Mouse (Mus musculus) small intestine, adult 2 months (tissue): ENCODE data around the gene Ndrg3. TPM values are rescaled to one million over a fixed set of nuclear protein-coding genes. Genes with fewer than 3 reads are reported as not detected.
"Not testable (repeated sequence)": the region's sequence is repeated elsewhere in the genome, so short reads cannot be mapped to it uniquely, and the experiment has no call there.

Experiments
- H3K27ac ChIP-seq: fragments of 200-500 bp; 2 replicates; pipeline ENCODE4 v1.5.1; 2012; ENCODE audit warnings: low read depth, low read length, control low read depth, inconsistent platforms; ENCODE audit not compliant: insufficient read depth
- H3K27me3 ChIP-seq: fragments of 200-500 bp; 2 replicates; pipeline ENCODE4 v1.6.1; 2012; ENCODE audit warnings: mild to moderate bottlenecking, moderate library complexity, low read length, inconsistent platforms; ENCODE audit not compliant: control insufficient read depth, insufficient read depth
- H3K36me3 ChIP-seq: fragments of 200-500 bp; 2 replicates; pipeline ENCODE4 v1.6.1; 2012; ENCODE audit warnings: mild to moderate bottlenecking, low read length, control low read depth, inconsistent platforms; ENCODE audit not compliant: control insufficient read depth, insufficient read depth
- H3K4me1 ChIP-seq: fragments of 200-500 bp; 2 replicates; pipeline ENCODE4 v1.6.1; 2012; ENCODE audit warnings: low read length, inconsistent platforms, mixed read lengths; ENCODE audit not compliant: control insufficient read depth, insufficient read depth, insufficient read length
- H3K4me3 ChIP-seq: fragments of 200-500 bp; 2 replicates; pipeline ENCODE4 v1.5.1; 2012; ENCODE audit warnings: low read depth, mild to moderate bottlenecking, control low read depth, inconsistent platforms, low read length, moderate library complexity
- CTCF ChIP-seq: fragments of 200-500 bp; IDR thresholded peaks from 2 replicates; pipeline ENCODE4 v1.5.1; 2012; ENCODE audit warnings: low read depth, mild to moderate bottlenecking, control low read depth, inconsistent platforms, low read length, moderate library complexity, mixed read lengths; ENCODE audit not compliant: insufficient replicate concordance, insufficient read length; ENCODE audit errors: extremely low read depth
- POLR2A ChIP-seq: fragments of 200-500 bp; IDR thresholded peaks from 2 replicates; pipeline ENCODE4 v1.6.1; 2012; ENCODE audit warnings: low read depth, mild to moderate bottlenecking, control low read depth, inconsistent platforms, low read length, moderate library complexity
- WGBS: fragments of 180-500 bp; shearing (Covaris S2); methylation state at CpG from one replicate; pipeline ENCODE4 v1.1.7; 2018; 5-methylcytosine and 5-hydroxymethylcytosine counted together
- polyA plus RNA-seq: library from polyadenylated mRNA; depleted of rRNA; stranded (reverse); fragments of >200 nt; gene quantifications from 2 replicates; pipeline ENCODE4 v1.2.3, GENCODE M21; 2012; rRNA removed

Gene Ndrg3
- polyA plus RNA-seq, 1 experiment = 41.0 TPM

DNA sequence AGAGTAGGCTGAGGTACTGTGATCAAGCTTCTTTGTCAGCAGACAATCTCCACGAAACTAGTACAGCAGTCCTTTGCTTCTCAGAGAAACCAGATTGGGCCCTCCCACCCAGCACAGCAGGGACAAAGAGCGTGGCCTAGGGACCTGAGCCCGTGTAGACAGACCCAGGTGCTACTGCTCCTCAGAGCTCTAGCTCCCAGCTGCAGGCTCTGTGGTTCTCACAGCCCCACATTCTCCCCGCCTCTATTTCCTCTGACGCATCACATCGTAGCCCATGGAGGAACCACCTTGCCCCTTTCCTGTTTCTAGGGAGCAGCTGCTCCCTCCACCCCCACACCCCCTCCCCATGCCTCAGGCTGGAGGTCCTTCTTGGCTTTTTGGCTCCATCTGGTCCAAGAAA, 104.8 kb downstream of the Ndrg3 start, which contains the start of gene Sla2:
Gene Sla2, minus strand, starts transcription at position 176 of the 400 bp plus-strand sequence.
- WGBS = 66% methylated on average over 6 of the region's 6 CpGs
- Histone ChIP-seq H3K4me3 (peak within 1 kb of the TSS; percentile 55), H3K36me3 (no peaks in the 10 kb centered on the region), H3K4me1 (peaks cover 2% of the 10 kb centered on the region; the same call in 1 of the 2 replicates), H3K27me3 (no peaks in the 10 kb centered on the region), H3K27ac (peak within 1 kb of the TSS; percentile 66)
- peak; percentile 37; the same call in 1 of the 2 replicates for TF ChIP-seq POLR2A
- no peak for TF ChIP-seq CTCF

GRCm38 (mm10) chr2:156886084-156886631, 105.7 kb downstream of the Ndrg3 start:
- Histone ChIP-seq H3K27me3 (no peaks in the 10 kb centered on the region), H3K4me3 (peak overlapping the region; percentile 55), H3K4me1 (peaks cover 2% of the 10 kb centered on the region; the same call in 1 of the 2 replicates), H3K27ac (peak overlapping the region; percentile 66), H3K36me3 (no peaks in the 10 kb centered on the region)
- WGBS = 82% methylated on average over 10 of the region's 10 CpGs
- TF ChIP-seq CTCF (no peak), POLR2A (no peak)

DNA sequence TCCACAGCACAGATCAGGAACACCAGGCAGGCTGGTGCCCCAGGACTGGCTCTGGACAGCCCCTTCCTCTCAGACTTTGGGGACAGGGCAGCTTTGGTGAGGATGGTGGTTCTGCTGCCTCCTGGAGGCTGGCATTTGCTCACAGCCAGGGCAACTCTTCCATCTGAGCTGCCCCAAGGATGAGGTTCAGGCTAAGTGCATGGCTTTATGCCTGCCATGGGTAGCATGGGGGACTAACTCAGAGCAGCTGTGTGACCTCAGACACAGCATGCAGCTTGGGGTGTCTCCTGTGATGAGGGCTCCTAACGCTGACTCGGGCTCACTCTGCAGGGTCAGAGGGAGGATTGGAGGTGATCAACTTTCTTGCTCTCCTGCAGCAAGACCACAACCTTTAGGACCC, 106.2 kb downstream of the Ndrg3 start:
- peak overlapping the region; percentile 55 for H3K4me3 ChIP-seq
- H3K36me3 ChIP-seq, H3K27me3 ChIP-seq, H3K27ac ChIP-seq, H3K4me1 ChIP-seq: not testable (repeated sequence)
- WGBS = 77% methylated on average over 2 of the region's 2 CpGs

GRCm38 (mm10) chr2:156884396-156885211, 107.3 kb downstream of the Ndrg3 start:
- WGBS = 50% methylated on average over 10 of the region's 10 CpGs
- TF ChIP-seq POLR2A = no peak

DNA sequence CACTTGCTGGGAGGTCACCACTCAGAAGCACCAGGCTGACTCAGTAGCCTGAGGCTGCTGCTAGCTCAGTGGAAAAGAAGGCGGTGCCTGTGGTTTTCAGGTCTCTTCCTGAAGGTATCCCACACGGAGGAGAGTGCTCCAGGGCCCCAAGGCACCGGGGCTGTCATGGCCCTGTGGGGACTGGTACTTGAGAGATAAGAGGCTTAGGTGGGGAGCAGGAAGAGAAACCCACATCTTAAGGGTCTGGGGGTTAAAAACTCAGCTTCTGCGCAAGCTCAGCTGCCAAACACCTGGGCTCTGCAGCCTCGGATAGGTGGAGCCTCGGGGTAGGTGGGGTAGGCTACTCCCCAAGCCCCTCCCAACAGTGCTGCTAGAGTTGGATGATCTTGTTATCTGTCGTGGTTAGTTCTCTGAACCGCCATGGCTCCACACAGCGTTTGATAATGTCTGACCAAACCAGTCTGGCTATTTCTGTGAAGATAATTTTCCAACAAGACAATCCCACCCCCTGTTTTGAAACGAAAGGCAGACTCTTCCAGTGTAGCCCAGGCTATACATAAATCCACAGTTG, 109.3 kb downstream of the Ndrg3 start:
- peaks cover 4% of the 10 kb centered on the region; the same call in 1 of the 2 replicates for H3K4me1 ChIP-seq
- H3K4me3 ChIP-seq = no peak overlapping the region
- 35% methylated on average over 10 of the region's 10 CpGs for WGBS
- H3K27ac ChIP-seq = no peak overlapping the region
- no peaks in the 10 kb centered on the region for H3K36me3 ChIP-seq
- no peaks in the 10 kb centered on the region for H3K27me3 ChIP-seq
- TF ChIP-seq CTCF = no peak

More at GRCm38 (mm10) chr2:156884396-156885211, 107.3 kb downstream of the Ndrg3 start:
- no peaks in the 10 kb centered on the region for H3K36me3 ChIP-seq
- H3K4me1 ChIP-seq = peaks cover 2% of the 10 kb centered on the region; the same call in 1 of the 2 replicates
- no peak overlapping the region for H3K4me3 ChIP-seq
- H3K27ac ChIP-seq = no peak overlapping the region
- no peaks in the 10 kb centered on the region for H3K27me3 ChIP-seq

- H3K36me3 ChIP-seq = peaks cover 4% of the 10 kb centered on the region; the same call in 1 of the 2 replicates
- H3K27me3 ChIP-seq = no peaks in the 10 kb centered on the region
- 81% methylated on average over 3 of the region's 3 CpGs for WGBS
- no peak for TF ChIP-seq CTCF
- TF ChIP-seq POLR2A = no peak
- H3K4me3 ChIP-seq = no peak overlapping the region
- H3K27ac ChIP-seq = no peak overlapping the region
- H3K4me1 ChIP-seq = peaks cover 2% of the 10 kb centered on the region; the same call in 1 of the 2 replicates
Observed at GRCm38 (mm10) chr2:156879541-156879940, 112.3 kb downstream of the Ndrg3 start.

GRCm38 (mm10) chr2:156877726-156878125, 114.1 kb downstream of the Ndrg3 start:
- H3K27ac ChIP-seq = peak overlapping the region; percentile 55; the same call in 1 of the 2 replicates

More at GRCm38 (mm10) chr2:156877726-156878125, 114.1 kb downstream of the Ndrg3 start:
- 53% methylated on average over 9 of the region's 9 CpGs for WGBS
- no peak for TF ChIP-seq POLR2A
- TF ChIP-seq CTCF = no peak
- Histone ChIP-seq H3K27me3 (no peaks in the 10 kb centered on the region), H3K4me3 (no peak overlapping the region), H3K36me3 (peaks cover 20% of the 10 kb centered on the region), H3K4me1 (0 out of 2 replicates have a peak, but pooled peaks cover 2% of the 10 kb centered on the region)

Other genes with a start within 250 kb of the Ndrg3 start
- gene Myl9, start 216.6 kb downstream of the Ndrg3 start, polyA plus RNA-seq = 391 and 410 TPM in 2 replicates
- gene Tgif2, start 152.0 kb downstream of the Ndrg3 start, polyA plus RNA-seq = 1.5 and 2.0 TPM in 2 replicates
- 0.37 and 0.42 TPM in 2 replicates for gene 4930518I15Rik, start 134.1 kb downstream of the Ndrg3 start, polyA plus RNA-seq
- gene Rab5if, start 128.9 kb downstream of the Ndrg3 start, polyA plus RNA-seq = 105 and 148 TPM in 2 replicates
- 1.2 and 2.0 TPM in 2 replicates for gene Sla2, start 104.9 kb downstream of the Ndrg3 start, polyA plus RNA-seq
- gene Dsn1, start 15.1 kb upstream of the Ndrg3 start, polyA plus RNA-seq = 0.70 and 1.1 TPM in 2 replicates
- 4.6 and 6.3 TPM in 2 replicates for gene Soga1, start 87.2 kb upstream of the Ndrg3 start, polyA plus RNA-seq
- gene Tldc2, start 95.0 kb upstream of the Ndrg3 start, polyA plus RNA-seq = 8.8 and 12.4 TPM in 2 replicates
- gene Samhd1, start 143.2 kb upstream of the Ndrg3 start, polyA plus RNA-seq = 18.9 and 47.7 TPM in 2 replicates
- gene Rbl1, start 212.5 kb upstream of the Ndrg3 start, polyA plus RNA-seq = 1.7 and 5.2 TPM in 2 replicates